Mouse (Mus musculus): ENCODE results near the gene Ppard.

Ppard gene

DNA sequence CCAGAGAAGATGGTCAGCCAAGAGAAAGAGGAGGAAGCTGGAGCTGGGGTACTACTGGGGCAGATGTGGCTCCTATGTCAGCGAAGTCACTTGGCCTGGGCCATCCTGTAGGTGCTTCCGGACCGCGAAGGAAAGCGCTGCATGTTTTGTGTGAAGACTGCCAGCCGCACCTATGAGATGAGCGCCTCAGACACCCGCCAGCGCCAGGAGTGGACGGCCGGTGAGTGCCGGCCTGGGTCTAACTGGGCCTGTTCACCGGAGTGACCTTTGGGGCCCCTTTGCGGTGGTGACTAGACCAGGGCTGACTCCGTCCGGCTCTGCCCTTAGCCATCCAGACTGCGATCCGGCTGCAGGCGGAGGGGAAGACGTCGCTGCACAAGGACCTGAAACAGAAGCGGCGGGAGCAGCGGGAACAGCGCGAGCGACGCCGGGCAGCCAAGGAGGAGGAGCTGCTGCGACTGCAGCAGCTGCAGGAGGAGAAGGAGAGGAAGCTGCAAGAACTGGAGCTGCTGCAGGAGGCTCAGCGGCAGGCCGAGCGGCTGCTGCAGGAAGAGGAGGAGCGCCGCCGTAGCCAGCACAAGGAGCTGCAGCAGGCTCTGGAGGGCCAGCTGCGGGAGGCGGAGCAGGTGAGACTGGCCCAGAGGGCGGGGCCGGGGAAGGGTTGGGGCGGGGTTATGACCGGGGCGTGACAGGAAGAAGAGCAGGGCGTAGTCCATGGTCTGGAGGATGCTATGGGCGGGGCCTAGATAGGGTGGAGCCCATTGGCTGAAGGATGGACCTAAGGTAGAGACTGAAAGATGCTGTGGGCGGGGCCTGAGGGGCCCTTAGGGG, 8.7 kb upstream of the Ppard start:
- DNase-seq (ENCODE audit: low spot score) = peak; percentile 85

DNA sequence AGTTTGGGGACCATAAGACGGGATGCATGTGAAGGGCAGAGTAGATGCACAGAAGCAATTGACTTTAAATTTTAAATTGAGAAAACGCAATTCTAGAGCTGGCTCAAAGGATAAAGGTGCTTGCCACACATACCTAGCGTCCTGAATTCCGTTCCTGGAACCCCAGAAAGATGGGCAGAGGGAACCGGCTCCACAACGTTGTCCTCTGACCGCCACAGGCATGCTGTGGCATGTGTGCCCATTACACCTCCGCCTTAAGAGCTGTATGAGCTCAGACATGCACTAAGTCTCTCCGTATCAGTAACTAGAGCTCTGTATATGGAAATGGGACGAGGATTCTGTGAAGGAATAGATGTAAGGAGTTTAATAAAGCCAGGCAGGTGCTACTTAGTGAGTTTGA, 7.9 kb upstream of the Ppard start:
- DNase-seq (ENCODE audit: low spot score) = no peak

DNA sequence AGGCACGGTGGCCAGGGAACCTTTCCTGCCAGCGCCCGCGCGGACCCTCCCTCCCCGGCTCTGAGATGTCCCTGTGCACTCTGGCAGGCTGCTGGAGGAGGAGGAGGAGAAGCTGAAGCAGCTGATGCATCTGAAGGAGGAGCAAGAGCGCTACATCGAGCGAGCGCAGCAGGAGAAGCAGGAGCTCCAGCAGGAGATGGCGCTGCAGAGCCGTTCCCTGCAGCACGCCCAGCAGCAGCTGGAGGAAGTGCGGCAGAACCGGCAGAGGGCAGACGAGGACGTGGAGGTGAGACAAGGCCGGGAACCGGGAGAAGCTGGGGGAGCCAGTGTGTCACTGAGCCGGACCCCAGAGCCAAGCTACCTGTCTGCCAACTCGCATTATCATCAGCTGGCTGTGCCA, 6.5 kb upstream of the Ppard start:
- peak; percentile 86 for DNase-seq (ENCODE audit: low spot score)

DNA sequence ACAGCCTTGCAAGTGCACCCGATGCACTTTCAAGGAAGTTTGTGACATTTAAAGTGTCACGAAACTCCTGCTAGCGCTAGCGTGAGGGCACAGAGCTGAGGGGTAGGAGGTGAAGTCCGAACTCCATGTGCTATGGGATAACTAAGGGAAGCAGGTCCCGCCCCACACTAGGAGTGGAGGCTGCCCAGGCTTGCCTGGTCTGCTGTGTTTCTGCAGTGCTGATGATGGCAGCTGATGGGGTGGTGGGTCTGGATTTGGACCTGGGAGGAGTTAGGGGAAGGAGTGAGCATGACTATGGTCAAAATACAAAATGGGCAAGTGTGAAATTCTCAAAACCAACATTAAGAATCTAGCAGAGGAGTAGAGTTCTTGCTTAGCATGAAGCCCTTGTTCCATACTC, 2.0 kb upstream of the Ppard start:
- no peak for DNase-seq (ENCODE audit: low spot score)

DNA sequence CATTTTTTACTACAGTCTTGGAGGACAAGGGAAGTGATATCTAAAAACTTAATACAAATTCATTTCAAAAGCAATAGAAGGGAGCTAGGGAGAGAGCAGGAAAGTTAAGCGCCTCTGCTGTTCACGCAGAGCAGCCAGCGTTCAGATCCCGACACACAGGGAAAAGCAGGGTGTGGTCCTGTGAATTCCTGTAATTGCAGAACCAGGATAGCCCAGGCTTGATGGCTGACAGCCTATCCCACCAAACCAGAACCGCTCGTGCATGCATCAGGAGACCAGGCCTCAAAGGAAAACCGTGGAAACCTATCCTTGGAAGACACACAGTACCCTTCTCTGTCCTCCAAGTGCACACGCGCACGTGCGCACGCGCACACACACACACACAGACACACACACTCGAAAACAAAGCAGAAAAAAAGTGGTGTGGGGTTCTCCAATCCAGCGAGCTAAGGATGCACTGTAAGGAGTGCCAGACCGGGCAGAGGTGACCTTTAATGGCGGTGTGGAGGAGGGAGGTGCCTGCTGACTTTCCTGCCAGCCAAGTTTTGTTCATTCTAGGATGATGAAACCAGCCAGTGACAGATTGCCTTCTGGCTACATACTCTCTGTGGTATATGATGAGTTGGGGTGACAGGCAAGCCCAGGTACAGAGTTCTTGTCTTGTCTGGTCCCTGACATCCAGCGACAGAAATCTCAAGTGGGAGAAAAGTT, 1.3 kb upstream of the Ppard start:
- no peak for DNase-seq (ENCODE audit: low spot score)

DNA sequence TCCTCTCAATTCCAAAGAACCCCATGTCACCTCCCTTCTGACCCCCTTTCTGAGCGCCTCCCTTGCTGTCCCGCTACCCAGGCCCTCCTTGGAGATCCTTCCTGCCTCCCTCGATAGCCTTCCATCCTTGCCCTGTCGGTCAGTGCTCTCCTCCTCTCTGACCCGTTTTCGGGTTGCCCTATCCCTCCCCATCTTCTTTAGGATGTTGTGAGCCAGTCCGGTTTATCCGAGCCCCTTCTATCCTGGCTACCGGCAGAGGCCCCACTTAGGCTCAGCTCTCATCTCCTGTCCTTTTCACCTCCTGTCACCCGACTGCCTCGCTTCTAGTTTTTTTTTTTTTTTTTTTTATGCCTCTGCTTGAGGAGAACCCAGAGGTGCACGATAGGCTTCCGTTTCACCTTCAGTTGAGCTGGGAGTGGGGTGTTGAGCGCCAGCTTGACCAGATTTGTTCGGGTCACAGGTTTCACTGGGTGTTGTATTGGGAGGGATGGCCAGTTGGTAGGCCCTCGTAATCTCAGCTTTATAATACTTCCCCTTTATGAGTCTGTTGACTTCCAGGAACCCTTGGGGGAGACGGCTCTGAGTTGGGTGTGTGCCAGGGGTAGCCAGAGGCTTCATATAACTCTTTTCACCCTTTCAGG, 711 bp downstream of the Ppard start:
- DNase-seq (ENCODE audit: low spot score) = no peak

DNA sequence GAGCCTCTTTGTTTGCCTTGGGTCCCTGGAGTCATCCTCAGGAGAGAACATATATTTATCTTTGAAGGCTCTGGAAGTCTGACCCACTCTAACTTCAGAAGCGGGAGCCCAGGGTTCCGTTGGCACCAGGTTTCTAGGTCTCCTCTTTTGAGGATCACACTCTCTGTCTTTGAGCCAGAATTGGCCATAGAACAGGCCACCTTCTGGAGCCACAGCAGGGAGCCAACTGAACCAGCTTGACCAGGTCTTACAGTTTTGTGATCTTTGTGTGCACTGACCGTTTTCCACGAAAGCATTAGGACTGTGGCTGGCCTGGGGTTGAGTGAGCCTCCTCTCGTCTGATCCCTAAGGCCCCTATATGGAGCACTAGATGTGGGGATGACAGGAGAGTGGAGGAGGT, 2.1 kb downstream of the Ppard start:
- DNase-seq (ENCODE audit: low spot score) = no peak

DNA sequence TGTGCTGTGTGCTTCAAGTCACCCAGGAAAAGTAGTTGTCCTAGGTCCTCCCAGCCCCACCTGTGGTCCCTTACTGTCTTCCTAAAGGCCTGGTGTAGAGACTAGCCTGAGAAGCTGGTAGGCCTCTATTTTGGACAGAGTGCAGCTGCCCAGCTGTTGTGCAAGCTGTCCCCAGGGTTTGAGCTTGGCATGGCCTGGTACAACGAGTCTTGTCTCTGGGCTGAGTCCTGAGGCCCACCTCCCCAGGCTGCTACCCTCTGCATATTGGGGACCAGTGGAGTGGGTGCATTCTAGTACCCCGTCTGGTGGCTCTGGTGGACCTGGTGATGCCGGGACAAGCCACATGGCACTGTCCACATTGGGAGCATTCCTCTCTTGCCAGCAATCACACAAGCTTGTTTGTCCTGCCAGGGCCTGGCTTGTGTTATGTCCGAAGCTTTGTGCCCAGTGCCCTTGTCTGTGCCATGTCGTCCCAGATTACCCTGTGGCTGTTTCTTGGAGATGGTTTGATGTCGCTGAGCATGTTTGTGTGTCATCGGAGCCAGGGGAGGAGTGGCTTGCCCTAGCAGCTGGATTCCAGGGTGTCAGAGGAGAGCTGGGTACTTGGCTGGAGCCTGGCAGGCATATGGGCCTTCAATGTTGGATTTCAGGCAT, 3.6 kb downstream of the Ppard start:
- no peak for DNase-seq (ENCODE audit: low spot score)

DNA sequence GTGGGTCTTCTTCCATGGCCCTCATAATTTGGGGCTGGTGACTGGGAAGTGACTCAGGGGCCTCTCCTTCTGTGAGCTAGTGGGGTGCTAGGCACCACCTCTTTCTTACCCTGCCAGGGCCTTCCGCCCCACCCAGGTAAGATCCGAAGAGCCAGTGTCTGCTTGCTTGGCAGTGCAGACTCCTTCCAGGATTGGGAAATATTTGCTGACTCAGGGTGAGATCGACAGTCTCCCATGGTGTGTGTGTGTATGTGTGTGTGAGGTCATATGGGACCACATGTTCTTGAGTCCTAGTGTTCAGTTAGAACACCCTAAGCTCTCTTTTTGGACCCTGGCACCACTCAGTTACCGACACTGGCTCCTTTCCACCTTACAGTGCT, 4.1 kb downstream of the Ppard start:
- no peak for DNase-seq (ENCODE audit: low spot score)

DNA sequence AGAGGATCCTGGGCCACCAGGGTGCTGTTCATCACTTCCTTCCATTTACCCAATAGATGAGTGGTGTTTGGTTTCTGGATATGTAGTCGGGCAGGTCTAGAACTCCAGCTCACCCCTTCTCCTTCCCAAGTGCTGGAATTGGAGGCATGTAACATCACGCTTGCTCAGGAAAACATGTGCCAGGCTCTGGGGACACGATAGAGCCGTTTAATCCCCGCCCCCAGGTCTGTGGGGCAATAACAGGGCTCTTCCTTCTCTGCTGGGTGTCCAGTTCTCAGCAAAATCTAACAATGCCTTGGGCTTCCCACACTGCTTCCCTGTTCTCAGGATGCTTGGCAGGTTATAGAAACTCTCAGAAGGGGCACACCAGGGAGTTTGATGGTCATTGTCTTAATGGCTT, 4.9 kb downstream of the Ppard start:
- no peak for DNase-seq (ENCODE audit: low spot score)

DNA sequence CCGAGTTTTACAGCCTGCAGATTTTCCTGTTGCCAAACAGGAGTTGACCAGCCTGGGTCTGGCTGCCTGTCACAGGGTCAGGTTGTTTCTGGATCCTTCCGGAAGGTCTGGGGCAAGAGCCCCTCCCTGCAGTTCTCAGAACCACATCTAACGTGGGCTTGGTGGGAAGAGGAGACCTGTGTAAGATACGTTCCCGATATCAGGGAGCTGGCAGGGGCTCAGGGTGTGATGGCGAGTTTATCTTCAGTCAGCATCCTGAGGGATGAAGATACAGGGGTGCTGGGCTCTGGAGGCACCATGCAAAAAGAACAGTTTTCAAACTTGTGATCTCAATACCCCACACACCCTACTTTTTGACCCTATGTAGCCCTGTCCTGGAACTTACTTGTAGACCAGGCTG, 5.4 kb downstream of the Ppard start:
- no peak for DNase-seq (ENCODE audit: low spot score)

DNA sequence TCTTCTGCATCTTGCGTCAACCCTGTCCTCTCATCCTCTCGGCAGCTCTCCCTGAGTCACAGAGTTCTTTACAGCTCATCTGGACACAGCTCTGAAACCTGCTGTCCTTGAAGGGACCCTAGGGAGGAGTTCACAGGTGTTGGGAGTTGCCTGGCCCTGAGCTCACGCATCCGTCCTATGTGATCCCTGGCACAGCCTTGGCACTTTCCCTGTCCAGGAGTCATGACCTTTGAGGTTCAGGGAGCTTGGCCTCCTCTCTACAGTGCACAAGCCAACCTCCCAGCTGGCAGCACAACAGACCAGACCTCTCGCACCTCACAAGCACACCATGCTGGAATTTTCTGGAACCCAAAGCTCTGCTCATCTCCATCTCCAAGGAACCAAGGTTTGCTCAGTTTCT, 8.3 kb downstream of the Ppard start:
- no peak for DNase-seq (ENCODE audit: low spot score)

DNA sequence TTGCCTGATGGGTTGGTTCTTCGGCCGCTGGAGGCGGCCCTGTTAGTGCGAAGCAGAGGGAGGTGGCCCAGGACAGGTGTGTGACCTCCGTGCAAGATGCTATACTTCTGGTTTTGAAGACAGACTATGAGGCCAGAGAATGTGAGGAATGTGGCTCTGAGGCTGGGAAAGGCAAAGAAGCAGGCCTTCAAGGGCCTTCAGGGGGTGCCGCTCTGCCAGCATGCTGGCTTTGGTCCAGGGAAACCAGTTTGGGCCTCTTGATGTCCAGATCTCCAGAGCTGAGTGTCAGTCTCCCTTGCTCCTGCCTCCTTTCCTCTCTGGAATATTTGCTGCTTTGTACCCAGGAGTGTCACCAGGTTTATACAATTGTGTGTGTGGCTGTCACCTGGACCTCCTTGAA, 9.8 kb downstream of the Ppard start:
- DNase-seq (ENCODE audit: low spot score) = no peak

DNA sequence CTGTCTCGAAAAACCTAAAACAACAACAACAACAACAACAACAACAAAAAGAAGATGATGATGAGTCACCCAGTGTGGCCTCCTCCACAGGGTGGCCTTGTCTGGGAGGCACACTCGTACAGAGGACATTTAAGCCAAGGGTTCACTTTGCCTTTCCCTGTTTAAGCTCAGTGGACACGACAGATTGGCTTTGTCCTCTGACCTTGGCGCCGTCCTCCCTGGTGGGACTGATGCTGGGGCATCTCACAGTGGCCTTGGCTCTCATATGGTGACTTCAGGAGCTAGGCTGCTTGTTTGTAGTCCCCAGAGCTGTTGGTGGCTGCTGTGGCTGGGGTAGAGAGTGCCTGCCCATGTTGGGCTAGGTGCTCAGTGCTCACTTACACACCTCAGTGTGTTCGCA, 11.7 kb downstream of the Ppard start:
- no peak for DNase-seq (ENCODE audit: low spot score)

DNA sequence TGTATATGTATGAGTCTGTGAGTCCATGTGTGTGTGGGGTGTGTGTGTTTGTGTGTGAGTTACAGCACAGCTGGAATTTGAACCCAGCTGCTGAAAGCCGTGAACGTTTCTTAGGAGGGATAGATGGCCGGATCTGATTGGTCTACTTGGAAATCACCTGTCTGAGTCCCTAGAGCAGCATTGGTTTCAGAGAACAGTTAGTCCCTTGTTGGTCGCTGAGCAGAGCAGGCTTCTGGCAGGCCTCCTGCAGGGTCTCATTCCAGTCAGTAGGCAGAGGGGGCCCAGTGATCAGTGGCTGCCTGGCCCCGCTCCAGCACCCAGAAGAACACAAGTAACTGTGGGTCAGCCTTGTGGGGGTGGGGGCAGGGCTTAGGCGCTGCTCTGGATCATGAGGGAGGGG, 12.2 kb downstream of the Ppard start:
- no peak for DNase-seq (ENCODE audit: low spot score)

DNA sequence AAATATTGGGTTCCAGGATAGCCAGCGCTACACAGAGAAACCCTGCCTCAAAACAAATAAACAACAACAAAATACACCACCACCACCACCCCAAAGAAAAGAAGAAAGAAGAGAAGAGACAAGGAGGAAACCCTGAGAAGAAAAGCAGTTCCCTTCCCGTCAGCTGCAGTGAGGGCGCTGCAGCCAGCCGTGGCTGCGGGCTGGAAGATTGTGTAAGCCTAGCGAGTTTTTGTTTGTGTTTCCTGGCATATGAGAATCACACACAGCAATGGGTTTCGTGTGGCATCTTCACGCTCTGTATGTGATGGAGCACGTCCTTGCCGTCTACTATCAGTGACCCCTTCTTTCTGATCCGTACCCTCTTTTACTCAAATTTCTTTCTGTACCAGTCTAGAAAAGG, 14.1 kb downstream of the Ppard start:
- no peak for DNase-seq (ENCODE audit: low spot score)

DNA sequence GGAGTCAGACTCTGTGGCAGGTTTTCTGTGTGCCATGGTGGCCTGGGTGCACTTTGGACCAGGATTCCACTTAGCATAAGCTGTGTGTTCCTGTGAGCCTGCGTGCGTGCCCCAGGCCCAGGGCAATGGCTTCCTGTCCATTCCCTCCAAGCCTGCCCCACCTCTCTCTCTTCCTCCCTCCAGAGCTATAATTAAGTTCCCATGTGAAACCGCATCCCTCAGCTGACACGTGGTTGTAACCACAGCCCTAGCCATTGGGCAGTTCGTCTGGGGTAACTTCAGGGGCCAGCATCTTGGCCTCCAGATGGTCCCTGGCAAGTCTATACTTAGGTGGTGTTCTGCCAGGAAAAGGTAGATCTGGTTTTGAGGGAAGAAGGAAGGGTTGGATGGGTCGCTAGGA, 15.1 kb downstream of the Ppard start:
- no peak for DNase-seq (ENCODE audit: low spot score)

DNA sequence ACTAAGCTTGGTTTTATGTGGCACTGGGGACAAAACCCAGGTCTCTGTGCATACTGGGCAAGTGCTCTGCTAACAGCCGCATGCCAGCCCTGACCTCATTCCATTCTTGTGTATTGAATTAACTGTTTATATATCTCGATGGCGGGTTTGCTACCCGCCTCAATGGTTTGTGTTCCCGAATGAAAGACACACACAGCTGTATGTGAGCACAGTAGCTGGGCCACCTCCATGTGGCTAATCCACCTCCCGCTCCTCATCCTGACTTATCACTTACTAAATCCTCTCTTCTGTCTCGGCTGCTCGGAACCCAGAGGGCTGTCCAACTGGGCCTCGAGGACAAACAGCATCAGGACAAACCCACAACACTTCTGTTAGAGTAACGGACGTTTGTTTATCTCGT, 16.6 kb downstream of the Ppard start:
- DNase-seq (ENCODE audit: low spot score) = no peak

DNA sequence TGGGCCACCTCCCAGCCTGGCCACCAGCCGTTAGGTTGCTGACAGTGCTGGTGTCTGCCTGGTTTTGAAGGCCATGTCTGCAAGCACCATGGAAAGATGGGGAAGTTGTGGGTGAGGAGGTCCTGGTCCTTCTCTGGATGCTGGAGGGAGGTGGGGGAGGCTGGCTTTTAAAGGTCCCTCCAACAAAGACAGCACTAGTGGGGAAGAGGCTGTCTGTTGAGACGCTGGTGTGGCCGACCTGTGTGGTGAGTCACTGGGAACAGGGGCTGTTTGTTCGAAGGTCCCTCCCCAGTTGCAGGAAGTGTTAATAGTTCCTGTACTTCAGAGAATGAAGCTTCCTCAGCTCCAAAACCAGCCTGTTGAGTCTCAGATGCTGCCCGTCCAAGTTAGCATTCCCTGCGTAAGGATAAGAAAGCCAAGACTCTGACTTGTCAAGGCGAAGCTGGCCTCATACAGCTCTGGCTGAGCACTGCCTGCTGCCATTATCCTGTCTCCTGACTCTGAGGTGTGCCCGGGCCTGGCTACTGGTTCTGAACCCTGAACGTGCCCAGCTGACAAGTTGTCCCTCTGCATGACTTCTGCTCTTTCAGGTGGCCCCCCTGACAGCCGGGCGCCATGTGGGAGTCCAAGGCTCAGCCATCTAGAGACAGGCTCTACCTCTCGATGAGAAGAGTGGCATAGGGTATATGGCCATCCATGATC, 19.2 kb downstream of the Ppard start:
- DNase-seq (ENCODE audit: low spot score) = no peak

DNA sequence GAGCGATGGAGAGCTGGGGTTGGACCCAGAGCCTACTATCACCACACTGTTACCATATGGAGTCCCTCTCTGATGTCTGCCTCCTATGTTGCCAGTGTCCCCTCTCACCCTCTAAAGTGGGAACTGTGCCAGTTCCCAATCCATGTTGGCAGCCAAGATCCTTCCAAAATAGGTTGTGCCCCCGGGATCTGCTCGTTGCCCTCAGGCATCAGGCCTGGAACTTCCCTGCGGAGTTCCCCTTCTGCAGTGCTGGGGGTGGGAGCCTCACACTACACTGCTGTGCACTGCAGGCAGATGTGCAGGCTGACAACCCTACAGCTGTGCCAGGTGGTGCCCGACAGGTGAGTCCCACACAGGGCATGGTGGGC, 19.8 kb downstream of the Ppard start:
- DNase-seq (ENCODE audit: low spot score) = no peak

DNA sequence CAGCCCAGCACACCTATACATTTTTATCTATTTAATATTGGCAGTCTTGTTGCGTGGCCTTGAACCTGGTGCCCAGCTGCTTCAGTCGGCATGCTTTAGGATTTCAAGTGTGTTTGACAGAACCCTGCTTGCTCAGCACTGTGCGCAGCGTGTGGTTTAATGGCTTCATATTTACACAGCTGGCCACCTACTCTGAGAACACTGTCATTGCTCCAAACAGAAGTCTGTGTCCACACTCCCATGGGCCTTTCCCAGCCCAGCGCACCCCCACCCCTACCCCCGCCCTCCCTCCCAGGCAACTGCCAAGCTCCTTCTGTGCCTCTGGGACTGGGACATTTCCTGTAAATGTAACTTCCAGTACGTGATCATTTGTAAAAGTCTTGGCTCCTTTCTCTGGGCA, 20.7 kb downstream of the Ppard start:
- no peak for DNase-seq (ENCODE audit: low spot score)

DNA sequence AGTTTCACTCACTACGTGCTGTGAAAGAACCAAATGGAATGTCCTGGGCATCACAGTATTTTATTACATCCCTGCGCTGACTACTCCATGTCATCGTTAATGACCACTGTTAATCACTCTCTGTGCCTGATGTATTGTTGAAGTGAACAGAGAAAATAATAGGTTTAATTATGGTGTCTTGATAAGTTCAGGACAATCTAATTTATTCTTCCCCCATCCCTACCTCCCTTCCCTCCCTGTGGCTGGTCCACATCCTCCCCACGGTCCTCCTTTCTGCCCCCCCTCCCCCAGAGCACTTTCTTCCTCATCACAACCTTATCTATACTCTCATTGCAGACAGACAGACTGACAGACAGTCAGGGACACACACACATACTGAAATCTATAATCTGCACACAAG, 22.3 kb downstream of the Ppard start:
- no peak for DNase-seq (ENCODE audit: low spot score)
